Mouse (Mus musculus) E14TG2a.4 (cell line): ENCODE results near the gene Hoxa4.

Experiments
- CTCF ChIP-seq: conservative IDR thresholded peaks from 2 replicates; pipeline ENCODE4 v1.5.1; 2014; ENCODE audit warnings: low read length
- POU5F1 ChIP-seq: IDR thresholded peaks from 2 replicates; pipeline ENCODE4 v1.6.1; 2014; ENCODE audit warnings: low read length, borderline replicate concordance

DNA sequence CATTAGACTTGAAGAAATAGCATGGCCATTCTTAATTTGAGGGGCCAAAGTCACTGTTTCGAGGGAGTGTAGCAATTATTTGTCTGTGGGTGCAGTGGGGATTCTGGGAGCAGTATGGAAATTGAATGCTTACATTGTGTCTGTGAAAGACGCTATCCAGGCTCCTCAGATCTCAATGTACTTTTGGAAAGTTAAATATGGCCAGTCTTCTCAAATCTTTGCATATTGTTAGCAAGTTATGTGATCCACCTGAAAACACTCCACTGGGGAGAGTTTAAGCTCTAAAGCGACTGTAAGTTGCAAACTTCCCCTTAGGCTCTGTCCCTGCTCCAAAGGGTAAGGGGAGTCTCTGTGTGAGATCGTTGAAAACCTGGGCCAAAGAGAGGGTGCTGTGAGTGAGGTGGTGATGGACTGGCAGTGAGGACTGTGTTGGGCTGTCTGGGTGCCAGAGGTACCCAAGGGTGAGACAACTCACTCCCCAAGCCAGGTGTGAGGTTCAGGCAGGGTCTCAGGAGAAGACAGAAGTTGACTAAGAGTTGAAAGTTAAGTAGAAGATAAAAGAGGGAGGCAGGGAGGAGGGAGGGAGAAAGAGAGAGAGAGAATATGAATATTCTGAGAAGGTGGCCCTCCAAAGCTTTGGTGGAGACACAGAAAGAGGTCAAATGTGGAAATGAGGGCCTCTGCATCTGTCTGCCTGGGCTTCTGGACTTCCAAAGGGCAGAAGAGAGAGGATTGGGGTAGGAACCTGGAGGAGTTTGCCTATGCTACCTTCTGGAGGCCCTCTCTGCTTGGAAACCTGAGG is 15.5 kb upstream of the Hoxa4 start:
- TF ChIP-seq CTCF (no peak), POU5F1 (no peak)
